Mouse (Mus musculus) myocyte (in vitro differentiated cells): Measurements from ENCODE around the gene Herc2. TPM values are rescaled to one million over a fixed set of nuclear protein-coding genes. Genes with fewer than 3 reads are reported as not detected.
"Not testable (repeated sequence)": the region's sequence is repeated elsewhere in the genome, so short reads cannot be mapped to it uniquely, and the experiment has no call there.

Source experiments
- H3K27me3 ChIP-seq: one replicate; pipeline ENCODE4 v1.6.1; 2011; ENCODE audit not compliant: control insufficient read depth, insufficient read depth, insufficient read length
- H3K36me3 ChIP-seq: one replicate; pipeline ENCODE4 v1.6.1; 2011; ENCODE audit not compliant: control insufficient read depth, insufficient read depth
- H3K4me2 ChIP-seq: one replicate; pipeline ENCODE4 v1.6.1; 2011; ENCODE audit warnings: low read depth, control low read depth
- H3K4me3 ChIP-seq: one replicate; pipeline ENCODE4 v1.5.1; 2011; ENCODE audit warnings: mild to moderate bottlenecking, control low read depth, moderate library complexity
- H3K79me2 ChIP-seq: one replicate; pipeline ENCODE4 v1.6.1; 2011; ENCODE audit not compliant: control insufficient read depth, insufficient read depth
- H3ac ChIP-seq: one replicate; pipeline ENCODE4 v1.6.1; 2011; ENCODE audit not compliant: control insufficient read depth, insufficient read length
- CEBPB ChIP-seq: IDR thresholded peaks from 2 replicates; pipeline ENCODE4 v1.6.1; 2011; ENCODE audit warnings: mild to moderate bottlenecking, moderate library complexity; ENCODE audit not compliant: poor library complexity, insufficient read depth, severe bottlenecking
- E2F4 ChIP-seq: IDR thresholded peaks from one replicate; pipeline ENCODE4 v1.6.1; 2011; ENCODE audit warnings: mild to moderate bottlenecking, control low read depth, moderate library complexity; ENCODE audit not compliant: insufficient read depth
- MAX ChIP-seq: IDR thresholded peaks from one replicate; pipeline ENCODE4 v1.6.1; 2011; ENCODE audit warnings: low read depth, mild to moderate bottlenecking, control low read depth
- MYOD1 ChIP-seq, 3 experiments: IDR thresholded peaks; one replicate each; pipeline ENCODE4 v1.6.1; 2011; ENCODE audit warnings: control low read depth in 2 of 3, low read depth in 2 of 3, mild to moderate bottlenecking in 2 of 3, moderate library complexity in 1 of 3; ENCODE audit not compliant: insufficient read length in 2 of 3, control insufficient read depth in 1 of 3
- MYOG ChIP-seq, 3 experiments: IDR thresholded peaks; one replicate each; pipeline ENCODE4 v1.6.1; 2011; ENCODE audit warnings: control low read depth in 2 of 3, low read depth in 2 of 3, mild to moderate bottlenecking in 2 of 3; ENCODE audit not compliant: insufficient read length in 2 of 3, control insufficient read depth in 1 of 3, insufficient read depth in 1 of 3
- POLR2A ChIP-seq: IDR thresholded peaks from one replicate; pipeline ENCODE4 v1.6.1; 2011; ENCODE audit warnings: low read depth, mild to moderate bottlenecking, control low read depth, moderate library complexity; ENCODE audit not compliant: insufficient read length
- POLR2AphosphoS2 ChIP-seq: IDR thresholded peaks from one replicate; pipeline ENCODE4 v1.6.1; 2011; ENCODE audit warnings: low read depth, control low read depth; ENCODE audit not compliant: insufficient read length
- REST ChIP-seq: IDR thresholded peaks from one replicate; pipeline ENCODE4 v1.6.1; 2011; ENCODE audit warnings: mild to moderate bottlenecking, control low read depth, moderate library complexity; ENCODE audit not compliant: insufficient read depth, insufficient read length
- SRF ChIP-seq: IDR thresholded peaks from one replicate; pipeline ENCODE4 v1.6.1; 2011; ENCODE audit warnings: low read depth; ENCODE audit not compliant: control insufficient read depth, insufficient read length
- TCF12 ChIP-seq: IDR thresholded peaks from one replicate; pipeline ENCODE4 v1.6.1; 2011; ENCODE audit warnings: mild to moderate bottlenecking, control low read depth; ENCODE audit not compliant: poor library complexity, insufficient read depth, severe bottlenecking
- TCF3 ChIP-seq: IDR thresholded peaks from one replicate; pipeline ENCODE4 v1.6.1; 2011; ENCODE audit warnings: low read depth, control low read depth; ENCODE audit not compliant: insufficient read length
- USF1 ChIP-seq: IDR thresholded peaks from one replicate; pipeline ENCODE4 v1.6.1; 2011; ENCODE audit warnings: low read depth, mild to moderate bottlenecking, control low read depth, moderate library complexity
- polyA plus RNA-seq: library from polyadenylated mRNA; unstranded; fragments of >200 nt; fragmentation: generic; extraction: Trizol; gene quantifications from one replicate; pipeline ENCODE4 v1.2.1, GENCODE M21; 2012; ENCODE audit warnings: missing spikeins

The Herc2 gene
- 10.0 TPM for polyA plus RNA-seq

DNA sequence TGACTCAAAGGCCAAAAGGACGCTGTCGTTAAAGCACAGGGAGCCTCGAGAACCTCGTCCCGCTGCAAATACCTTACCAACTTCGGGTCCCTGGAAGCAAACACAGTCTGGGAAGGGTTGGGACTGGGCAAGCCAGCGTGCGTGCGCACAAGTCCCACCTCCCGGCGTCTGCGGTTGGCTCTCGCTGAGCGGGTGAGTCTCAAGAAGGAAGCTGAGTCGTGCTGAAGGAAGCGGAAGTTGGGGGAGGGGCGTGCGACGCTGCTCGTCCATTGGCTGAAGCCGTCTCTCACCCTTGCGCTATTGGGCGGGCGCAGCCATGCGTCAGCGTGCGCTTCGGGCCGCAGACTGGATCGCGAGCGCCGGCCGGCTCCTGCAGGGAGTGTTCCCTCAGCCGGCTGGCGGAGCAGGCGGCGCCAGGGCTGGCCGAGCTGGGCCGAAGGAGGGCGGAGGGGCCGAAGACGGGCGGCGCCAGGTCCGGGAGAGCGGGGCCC is at the start of gene Herc2:
Gene Herc2, plus strand, starts transcription at position 366 of the 491 bp plus-strand sequence.
- Histone ChIP-seq H3K4me3 (peak within 1 kb of the TSS; percentile 67), H3K4me2 (peak within 1 kb of the TSS; percentile 76), H3K27me3 (peaks cover 5% of the 10 kb centered on the region), H3K79me2 (peaks cover 40% of the 10 kb centered on the region), H3K36me3 (no peaks in the 10 kb centered on the region), H3ac (peak within 1 kb of the TSS; percentile 42)
- peak; percentile 88 for TF ChIP-seq POLR2A
- TF ChIP-seq REST, result peak; percentile 9
- no peak for TF ChIP-seq MYOG (IDR thresholded peaks at IDR 0.05; ENCODE audit: control insufficient read depth in 1 of 3, insufficient read depth in 1 of 3, insufficient read length in 2 of 3, low read depth in 2 of 3)
- no peak for TF ChIP-seq CEBPB
- peak; percentile 61 for TF ChIP-seq POLR2AphosphoS2
- TF ChIP-seq SRF, result peak; percentile 12
- no peak for TF ChIP-seq USF1
- no peak for TF ChIP-seq TCF3
- TF ChIP-seq E2F4, result no peak
- no peak for TF ChIP-seq TCF12
- no peak for TF ChIP-seq MYOD1 (IDR thresholded peaks at IDR 0.05; ENCODE audit: control insufficient read depth in 1 of 3, insufficient read length in 2 of 3, low read depth in 2 of 3)
- no peak for TF ChIP-seq MAX

DNA sequence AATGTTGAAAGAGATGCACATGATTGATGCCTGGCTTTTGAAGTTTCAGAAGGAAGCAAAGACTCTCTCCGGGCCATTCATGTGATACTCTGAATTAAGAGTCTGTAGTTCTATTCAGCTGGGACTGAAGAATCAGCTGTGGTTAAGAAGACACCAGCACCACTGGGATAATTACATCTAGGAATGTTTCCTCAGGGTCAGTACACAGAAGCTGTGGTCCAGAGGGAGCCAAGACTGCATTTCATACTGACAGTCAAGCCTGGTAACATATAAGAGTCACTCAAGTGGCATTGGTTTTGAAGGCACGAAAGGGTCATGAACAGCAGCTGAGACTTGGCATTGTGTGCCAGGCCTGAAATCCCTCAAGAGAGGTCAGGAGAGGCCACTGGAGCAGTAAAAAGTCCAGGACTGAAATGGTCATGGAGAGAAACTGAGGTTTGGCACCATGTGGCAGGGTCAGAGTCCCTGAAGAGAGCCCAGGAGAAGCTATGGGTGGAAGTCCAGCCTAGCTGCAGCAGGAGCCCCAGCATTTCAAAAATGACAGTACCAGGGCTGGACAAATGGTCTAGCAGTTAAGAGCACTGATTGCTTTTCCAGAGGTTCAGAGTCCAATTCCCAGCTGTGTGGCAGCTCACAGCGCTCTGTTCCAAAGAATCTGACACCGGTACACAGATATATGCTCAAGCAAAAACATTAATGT is 39.5 kb upstream of the Herc2 start:
- H3K4me2 ChIP-seq, result no peak overlapping the region
- no peak overlapping the region for H3ac ChIP-seq
- no peak overlapping the region for H3K4me3 ChIP-seq
- no peaks in the 10 kb centered on the region for H3K79me2 ChIP-seq
- no peaks in the 10 kb centered on the region for H3K27me3 ChIP-seq
- H3K36me3 ChIP-seq, result no peaks in the 10 kb centered on the region
- TF ChIP-seq TCF12 (no peak), MAX (no peak), TCF3 (no peak), POLR2AphosphoS2 (no peak), MYOG (IDR thresholded peaks at IDR 0.05; ENCODE audit: control insufficient read depth in 1 of 3, insufficient read depth in 1 of 3, insufficient read length in 2 of 3, low read depth in 2 of 3) (no peak), POLR2A (no peak), MYOD1 (IDR thresholded peaks at IDR 0.05; ENCODE audit: control insufficient read depth in 1 of 3, insufficient read length in 2 of 3, low read depth in 2 of 3) (no peak), CEBPB (no peak), REST (no peak), USF1 (no peak), SRF (no peak), E2F4 (no peak)

DNA sequence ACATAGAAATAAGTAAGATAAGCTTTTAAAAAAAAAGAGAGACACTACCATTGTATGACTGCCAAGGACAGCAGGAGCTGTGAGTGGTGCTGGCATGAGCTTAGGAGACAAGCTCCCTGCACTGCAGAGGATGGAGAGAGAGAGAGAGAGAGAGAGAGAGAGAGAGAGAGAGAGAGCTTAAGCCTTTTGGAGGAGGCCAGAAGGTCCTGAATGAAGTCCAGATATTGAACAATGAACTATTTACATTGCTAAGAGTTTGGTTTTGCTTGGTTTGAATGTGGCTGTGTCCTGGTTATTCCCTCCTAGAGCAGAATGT is 39.0 kb upstream of the Herc2 start:
- no peaks in the 10 kb centered on the region for H3K79me2 ChIP-seq
- TF ChIP-seq TCF12 (no peak), POLR2A (no peak), MYOG (IDR thresholded peaks at IDR 0.05; ENCODE audit: control insufficient read depth in 1 of 3, insufficient read depth in 1 of 3, insufficient read length in 2 of 3, low read depth in 2 of 3) (no peak), CEBPB (no peak), POLR2AphosphoS2 (no peak)
- no peak overlapping the region for H3ac ChIP-seq
- no peaks in the 10 kb centered on the region for H3K36me3 ChIP-seq
- H3K4me2 ChIP-seq, result no peak overlapping the region
- no peaks in the 10 kb centered on the region for H3K27me3 ChIP-seq
- no peak overlapping the region for H3K4me3 ChIP-seq

DNA sequence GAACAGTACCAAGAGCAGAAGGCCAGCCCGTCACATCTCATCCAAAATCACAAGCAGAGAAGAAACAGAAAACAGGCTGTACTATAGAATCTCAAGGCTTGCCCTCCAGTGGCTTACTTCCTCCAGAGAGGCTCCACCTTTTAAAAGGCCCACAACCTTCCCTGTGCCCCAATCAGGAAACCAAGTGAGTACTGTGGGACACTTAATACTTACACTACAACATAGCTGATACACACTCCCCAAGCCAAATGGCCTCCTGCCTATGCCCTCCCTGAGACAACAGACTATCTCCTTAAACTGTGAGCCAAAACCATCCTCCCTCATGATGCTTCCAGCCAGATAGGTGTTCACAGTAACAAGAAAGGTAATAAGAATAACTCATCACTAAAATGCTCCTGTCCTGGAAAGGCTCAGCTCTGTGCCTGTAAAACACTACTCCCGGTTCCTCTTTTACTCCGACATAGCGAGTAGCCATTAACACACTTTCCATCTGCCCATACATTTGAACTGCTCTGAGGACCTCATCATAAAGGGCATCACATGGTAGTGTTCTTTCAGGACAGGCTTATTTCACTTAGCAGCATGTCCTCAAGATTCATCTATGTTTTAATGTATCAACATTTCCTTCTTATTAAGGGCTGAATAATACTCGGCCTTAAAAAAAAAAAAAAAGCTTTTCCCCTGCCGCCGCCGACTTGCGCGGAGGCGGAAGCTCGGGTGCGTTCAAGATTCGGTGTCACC is 36.6 kb upstream of the Herc2 start:
- Histone ChIP-seq H3ac (no peak overlapping the region), H3K4me2 (no peak overlapping the region), H3K79me2 (no peaks in the 10 kb centered on the region), H3K36me3 (no peaks in the 10 kb centered on the region), H3K4me3 (no peak overlapping the region), H3K27me3 (no peaks in the 10 kb centered on the region)
- no peak for TF ChIP-seq POLR2A
- TF ChIP-seq TCF12, result no peak
- TF ChIP-seq SRF, result no peak
- TF ChIP-seq MAX, result no peak
- TF ChIP-seq REST, result no peak
- no peak for TF ChIP-seq POLR2AphosphoS2
- TF ChIP-seq CEBPB, result no peak
- no peak for TF ChIP-seq TCF3
- TF ChIP-seq MYOD1 (IDR thresholded peaks at IDR 0.05; ENCODE audit: control insufficient read depth in 1 of 3, insufficient read length in 2 of 3, low read depth in 2 of 3), result no peak
- TF ChIP-seq MYOG (IDR thresholded peaks at IDR 0.05; ENCODE audit: control insufficient read depth in 1 of 3, insufficient read depth in 1 of 3, insufficient read length in 2 of 3, low read depth in 2 of 3), result no peak
- no peak for TF ChIP-seq USF1
- no peak for TF ChIP-seq E2F4

DNA sequence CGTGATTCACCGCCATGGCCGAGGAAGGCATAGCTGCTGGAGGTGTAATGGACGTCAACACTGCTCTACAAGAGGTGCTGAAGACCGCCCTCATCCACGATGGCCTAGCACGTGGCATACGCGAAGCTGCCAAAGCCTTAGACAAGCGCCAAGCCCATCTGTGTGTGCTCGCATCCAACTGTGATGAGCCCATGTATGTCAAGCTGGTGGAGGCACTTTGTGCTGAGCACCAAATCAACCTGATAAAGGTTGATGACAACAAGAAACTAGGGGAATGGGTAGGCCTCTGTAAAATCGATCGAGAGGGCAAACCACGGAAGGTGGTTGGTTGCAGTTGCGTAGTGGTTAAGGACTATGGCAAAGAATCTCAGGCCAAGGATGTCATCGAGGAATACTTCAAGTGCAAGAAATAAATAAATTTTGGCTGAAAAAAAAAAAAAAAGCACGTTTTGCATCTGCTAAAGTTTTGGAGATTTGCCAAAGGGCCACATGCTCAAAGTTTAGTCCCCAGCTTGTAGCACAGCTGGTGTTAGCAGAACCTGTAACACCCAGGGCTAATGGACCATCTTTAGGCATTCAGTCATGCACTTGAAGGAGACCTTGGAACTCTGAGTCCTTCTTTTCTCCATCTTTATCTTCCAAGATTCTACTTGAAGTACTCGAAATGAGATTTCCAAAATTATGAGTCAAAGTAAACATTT is 35.8 kb upstream of the Herc2 start:
- not testable (repeated sequence) for H3ac ChIP-seq, H3K4me3 ChIP-seq, H3K79me2 ChIP-seq, H3K27me3 ChIP-seq, H3K4me2 ChIP-seq, H3K36me3 ChIP-seq
